Mouse (Mus musculus) kidney, postnatal 0 days (tissue): ENCODE data around the gene Tex33. TPM values are rescaled to one million over a fixed set of nuclear protein-coding genes. Genes with fewer than 3 reads are reported as not detected.

ENCODE experiments used
- ATAC-seq: fragments of 200-750 bp; cut with Nextera tagmentation; replicated peaks from 2 replicates; pipeline ENCODE4 v1.8.0; 2017; ENCODE audit warnings: low read depth, moderate number of reproducible peaks, moderate TSS enrichment, moderate library complexity; ENCODE audit not compliant: low FRiP score
- DNase-seq: peaks from one replicate; pipeline ENCODE4 v3.0.0-alpha.2; 2016; ENCODE audit warnings: low spot score
- H3K27ac ChIP-seq: fragments of 300-500 bp; sonication (generic); 2 replicates; pipeline ENCODE4 v1.5.1; 2014; ENCODE audit warnings: mild to moderate bottlenecking
- H3K27me3 ChIP-seq: fragments of 300-500 bp; sonication (generic); 2 replicates; pipeline ENCODE4 v1.6.1; 2014; ENCODE audit warnings: low read length, mixed read lengths; ENCODE audit not compliant: insufficient read depth
- H3K36me3 ChIP-seq: fragments of 300-500 bp; sonication (generic); 2 replicates; pipeline ENCODE4 v1.6.1; 2014; ENCODE audit warnings: low read length, mixed read lengths; ENCODE audit not compliant: insufficient read depth
- H3K4me1 ChIP-seq: fragments of 300-500 bp; sonication (generic); replicated peaks from 2 replicates; pipeline ENCODE4 v1.6.1; 2014; ENCODE audit warnings: antibody characterized with exemption, low read length, mixed read lengths; ENCODE audit not compliant: insufficient read depth
- H3K4me2 ChIP-seq: fragments of 300-500 bp; sonication (generic); 2 replicates; pipeline ENCODE4 v1.6.1; 2014; ENCODE audit warnings: mild to moderate bottlenecking, low read length, moderate library complexity, mixed read lengths
- H3K4me3 ChIP-seq: fragments of 300-500 bp; sonication (generic); replicated peaks from 2 replicates; pipeline ENCODE4 v1.5.1; 2014; ENCODE audit warnings: low read depth, low read length
- H3K9ac ChIP-seq: fragments of 300-500 bp; sonication (generic); 2 replicates; pipeline ENCODE4 v1.6.1; 2014; ENCODE audit warnings: low read depth, low read length
- H3K9me3 ChIP-seq: fragments of 300-500 bp; sonication (generic); replicated peaks from 2 replicates; pipeline ENCODE4 v1.6.1; 2016; ENCODE audit warnings: low read length, inconsistent platforms, mixed read lengths
- CTCF ChIP-seq: IDR thresholded peaks from 2 replicates; pipeline ENCODE4 v1.5.1; 2016; ENCODE audit warnings: antibody characterized with exemption, low read depth, mild to moderate bottlenecking, moderate library complexity
- WGBS: fragments of 180-500 bp; shearing (Covaris S2); extraction: QIAGEN DNeasy Blood & Tissue Kit; methylation state at CpG from one replicate; pipeline ENCODE4 v1.1.7; 2014; 5-methylcytosine and 5-hydroxymethylcytosine counted together
- polyA plus RNA-seq: library from polyadenylated mRNA; unstranded; fragments of >200 nt; fragmentation: Nextera tagmentation; extraction: Ambion mirVana; gene quantifications from 2 replicates; pipeline ENCODE4 v1.2.1, GENCODE M21; 2015

Tex33 gene
- polyA plus RNA-seq, 1 experiment from 2014 or later = not detected

GRCm38 (mm10) chr15:78409570-78410052 lies 13.9 kb upstream of the Tex33 start:
- peak overlapping the region; percentile 21; the same call in 1 of the 2 replicates for H3K27ac ChIP-seq
- peak overlapping the region; percentile 40 for H3K4me2 ChIP-seq
- 25% methylated on average over 12 of the region's 12 CpGs for WGBS
- TF ChIP-seq CTCF = no peak
- peak overlapping the region; percentile 21 for H3K4me3 ChIP-seq
- ATAC-seq (peak; percentile 6; the same call in 1 of the 2 replicates), DNase-seq (no peak)
- H3K9me3 ChIP-seq = no peaks in the 10 kb centered on the region
- 0 out of 2 replicates have a peak overlapping the region, but pooled peaks have one; percentile 0 for H3K9ac ChIP-seq
- no peaks in the 10 kb centered on the region; the same call in 1 of the 2 replicates for H3K27me3 ChIP-seq
- no peaks in the 10 kb centered on the region for H3K36me3 ChIP-seq
- peaks cover 10% of the 10 kb centered on the region for H3K4me1 ChIP-seq

- ATAC-seq (peak; percentile 57), DNase-seq (peak; percentile 96)
- 0% methylated on average over 40 of the region's 40 CpGs for WGBS
- H3K36me3 ChIP-seq = no peaks in the 10 kb centered on the region
- peaks cover 26% of the 10 kb centered on the region for H3K4me1 ChIP-seq
- peak within 1 kb of the TSS; percentile 66 for H3K9ac ChIP-seq
- H3K27ac ChIP-seq = peak within 1 kb of the TSS; percentile 97
- H3K4me2 ChIP-seq = peak within 1 kb of the TSS; percentile 89
- H3K27me3 ChIP-seq = no peaks in the 10 kb centered on the region
- no peaks in the 10 kb centered on the region for H3K9me3 ChIP-seq
- TF ChIP-seq CTCF = no peak
- H3K4me3 ChIP-seq = peak within 1 kb of the TSS; percentile 79
Observed at GRCm38 (mm10) chr15:78406293-78406934, 10.7 kb upstream of the Tex33 start, which contains the start of gene Mpst. Gene Mpst (plus strand): TSS chr15:78406416.

GRCm38 (mm10) chr15:78405517-78406211 lies 10.0 kb upstream of the Tex33 start, which contains the start of gene Tst:
Gene Tst (minus strand): TSS chr15:78405907.
- Histone ChIP-seq H3K36me3 (no peaks in the 10 kb centered on the region), H3K4me3 (peak within 1 kb of the TSS; percentile 79), H3K9ac (peak within 1 kb of the TSS; percentile 66), H3K27ac (peak within 1 kb of the TSS; percentile 97), H3K9me3 (no peaks in the 10 kb centered on the region), H3K4me1 (peaks cover 26% of the 10 kb centered on the region), H3K27me3 (no peaks in the 10 kb centered on the region), H3K4me2 (peak within 1 kb of the TSS; percentile 89)
- ATAC-seq (peak; percentile 81), DNase-seq (peak; percentile 95)
- 2% methylated on average over 34 of the region's 34 CpGs for WGBS
- no peak for TF ChIP-seq CTCF

GRCm38 (mm10) chr15:78405098-78405497 lies 9.4 kb upstream of the Tex33 start:
- Histone ChIP-seq H3K4me2 (peak overlapping the region; percentile 89), H3K9ac (peak overlapping the region; percentile 66), H3K9me3 (no peaks in the 10 kb centered on the region), H3K36me3 (no peaks in the 10 kb centered on the region), H3K4me1 (peaks cover 26% of the 10 kb centered on the region), H3K4me3 (peak overlapping the region; percentile 79), H3K27ac (peak overlapping the region; percentile 97), H3K27me3 (no peaks in the 10 kb centered on the region)
- no peak for TF ChIP-seq CTCF
- 48% methylated on average over 11 of the region's 11 CpGs for WGBS
- ATAC-seq = no peak
- DNase-seq = no peak

GRCm38 (mm10) chr15:78403896-78404295 lies 8.2 kb upstream of the Tex33 start:
- DNase-seq (no peak), ATAC-seq (no peak)
- Histone ChIP-seq H3K4me3 (no peak overlapping the region), H3K9ac (no peak overlapping the region), H3K9me3 (no peaks in the 10 kb centered on the region), H3K36me3 (no peaks in the 10 kb centered on the region), H3K4me1 (peaks cover 22% of the 10 kb centered on the region), H3K27me3 (no peaks in the 10 kb centered on the region), H3K27ac (peak overlapping the region; percentile 97), H3K4me2 (peak overlapping the region; percentile 14; the same call in 1 of the 2 replicates)
- 55% methylated on average over 1 of the region's 1 CpGs for WGBS
- no peak for TF ChIP-seq CTCF

- peak; percentile 34 for DNase-seq
- no peak overlapping the region for H3K9ac ChIP-seq
- peak; percentile 67 for ATAC-seq
Observed at GRCm38 (mm10) chr15:78403301-78403741, 7.6 kb upstream of the Tex33 start.

More at GRCm38 (mm10) chr15:78403301-78403741, 7.6 kb upstream of the Tex33 start:
- Histone ChIP-seq H3K4me1 (peaks cover 22% of the 10 kb centered on the region), H3K9me3 (no peaks in the 10 kb centered on the region), H3K27ac (peak overlapping the region; percentile 97), H3K4me3 (no peak overlapping the region), H3K4me2 (peak overlapping the region; percentile 14; the same call in 1 of the 2 replicates), H3K27me3 (no peaks in the 10 kb centered on the region), H3K36me3 (no peaks in the 10 kb centered on the region)
- WGBS = 23% methylated on average over 3 of the region's 3 CpGs
- no peak for TF ChIP-seq CTCF
